Mouse (Mus musculus) kidney, postnatal 0 days (tissue): ENCODE results near the gene Gbp2b. TPM values are rescaled to one million over a fixed set of nuclear protein-coding genes. Genes with fewer than 3 reads are reported as not detected.

Experiments used
- ATAC-seq: fragments of 200-750 bp; cut with Nextera tagmentation; replicated peaks from 2 replicates; pipeline ENCODE4 v1.8.0; 2017; ENCODE audit warnings: low read depth, moderate number of reproducible peaks, moderate TSS enrichment, moderate library complexity; ENCODE audit not compliant: low FRiP score
- DNase-seq: peaks from one replicate; pipeline ENCODE4 v3.0.0-alpha.2; 2016; ENCODE audit warnings: low spot score
- H3K27ac ChIP-seq: fragments of 300-500 bp; sonication (generic); 2 replicates; pipeline ENCODE4 v1.5.1; 2014; ENCODE audit warnings: mild to moderate bottlenecking
- H3K27me3 ChIP-seq: fragments of 300-500 bp; sonication (generic); 2 replicates; pipeline ENCODE4 v1.6.1; 2014; ENCODE audit warnings: low read length, mixed read lengths; ENCODE audit not compliant: insufficient read depth
- H3K36me3 ChIP-seq: fragments of 300-500 bp; sonication (generic); 2 replicates; pipeline ENCODE4 v1.6.1; 2014; ENCODE audit warnings: low read length, mixed read lengths; ENCODE audit not compliant: insufficient read depth
- H3K4me1 ChIP-seq: fragments of 300-500 bp; sonication (generic); replicated peaks from 2 replicates; pipeline ENCODE4 v1.6.1; 2014; ENCODE audit warnings: antibody characterized with exemption, low read length, mixed read lengths; ENCODE audit not compliant: insufficient read depth
- H3K4me2 ChIP-seq: fragments of 300-500 bp; sonication (generic); 2 replicates; pipeline ENCODE4 v1.6.1; 2014; ENCODE audit warnings: mild to moderate bottlenecking, low read length, moderate library complexity, mixed read lengths
- H3K4me3 ChIP-seq: fragments of 300-500 bp; sonication (generic); replicated peaks from 2 replicates; pipeline ENCODE4 v1.5.1; 2014; ENCODE audit warnings: low read depth, low read length
- H3K9ac ChIP-seq: fragments of 300-500 bp; sonication (generic); 2 replicates; pipeline ENCODE4 v1.6.1; 2014; ENCODE audit warnings: low read depth, low read length
- H3K9me3 ChIP-seq: fragments of 300-500 bp; sonication (generic); replicated peaks from 2 replicates; pipeline ENCODE4 v1.6.1; 2016; ENCODE audit warnings: low read length, inconsistent platforms, mixed read lengths
- CTCF ChIP-seq: IDR thresholded peaks from 2 replicates; pipeline ENCODE4 v1.5.1; 2016; ENCODE audit warnings: antibody characterized with exemption, low read depth, mild to moderate bottlenecking, moderate library complexity
- WGBS: fragments of 180-500 bp; shearing (Covaris S2); extraction: QIAGEN DNeasy Blood & Tissue Kit; methylation state at CpG from one replicate; pipeline ENCODE4 v1.1.7; 2014; 5-methylcytosine and 5-hydroxymethylcytosine counted together
- polyA plus RNA-seq: library from polyadenylated mRNA; unstranded; fragments of >200 nt; fragmentation: Nextera tagmentation; extraction: Ambion mirVana; gene quantifications from 2 replicates; pipeline ENCODE4 v1.2.1, GENCODE M21; 2015

Gbp2b gene
- 0.04 TPM in 1 of 2 replicates, not detected in the other for polyA plus RNA-seq

- H3K4me1 ChIP-seq, result no peaks in the 10 kb centered on the region
- H3K27ac ChIP-seq, result no peak within 1 kb of the TSS
- no peaks in the 10 kb centered on the region for H3K36me3 ChIP-seq
- no peak within 1 kb of the TSS for H3K4me2 ChIP-seq
- no peaks in the 10 kb centered on the region for H3K27me3 ChIP-seq
- H3K4me3 ChIP-seq, result no peak within 1 kb of the TSS
- WGBS, result 73% methylated on average over 1 of the region's 1 CpGs
- no peak for ATAC-seq
- no peak for TF ChIP-seq CTCF
- no peak within 1 kb of the TSS for H3K9ac ChIP-seq
- no peak for DNase-seq
- no peaks in the 10 kb centered on the region for H3K9me3 ChIP-seq
Measured at GRCm38 (mm10) chr3:142594547-142594946, at the start of gene Gbp2b. Gene Gbp2b, plus strand, starts transcription at chr3:142594847.

GRCm38 (mm10) chr3:142546690-142547089 lies 48.0 kb upstream of the Gbp2b start:
- Histone ChIP-seq H3K36me3 (0 out of 2 replicates have a peak, but pooled peaks cover 5% of the 10 kb centered on the region), H3K27me3 (no peaks in the 10 kb centered on the region), H3K4me2 (no peak overlapping the region), H3K27ac (no peak overlapping the region), H3K4me3 (no peak overlapping the region), H3K9ac (no peak overlapping the region), H3K4me1 (no peaks in the 10 kb centered on the region), H3K9me3 (no peaks in the 10 kb centered on the region)
- DNase-seq (no peak), ATAC-seq (no peak)
- TF ChIP-seq CTCF, result no peak
- WGBS, result 63% methylated on average over 3 of the region's 3 CpGs

DNA sequence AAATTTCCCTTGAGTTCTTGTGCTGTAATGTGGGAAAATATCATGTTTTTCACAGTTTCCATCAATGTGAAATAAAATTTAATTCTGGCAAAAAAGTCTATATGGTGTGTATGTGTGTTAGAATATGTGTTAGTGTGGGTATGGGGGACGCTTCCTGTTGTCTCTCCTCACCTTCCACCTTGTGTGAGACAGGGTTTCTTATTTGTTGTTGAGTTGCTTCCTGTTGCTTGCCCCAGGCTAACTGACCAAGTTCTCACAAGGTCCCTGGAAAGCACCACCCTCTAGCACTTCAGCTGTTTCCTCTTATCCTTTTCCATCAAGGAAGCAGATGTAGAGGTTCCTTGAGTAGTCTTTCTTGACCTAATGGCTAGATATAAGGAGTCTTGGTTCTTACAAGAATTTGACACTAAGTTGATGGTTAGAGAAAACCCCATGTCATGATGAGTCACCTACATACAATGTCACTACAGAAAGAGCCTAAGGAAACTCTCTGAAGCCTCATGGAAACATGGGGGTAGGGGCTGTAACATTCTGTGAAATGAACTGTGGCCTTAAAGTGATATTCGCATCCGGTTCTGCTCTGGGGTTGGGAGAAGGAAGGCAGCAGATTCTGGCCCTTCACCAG lies 44.5 kb upstream of the Gbp2b start:
- DNase-seq (no peak), ATAC-seq (no peak)
- 0 out of 2 replicates have a peak, but pooled peaks cover 5% of the 10 kb centered on the region for H3K36me3 ChIP-seq
- H3K27ac ChIP-seq, result no peak overlapping the region
- no peaks in the 10 kb centered on the region for H3K27me3 ChIP-seq
- no peak overlapping the region for H3K4me2 ChIP-seq
- H3K4me1 ChIP-seq, result 0 out of 2 replicates have a peak, but pooled peaks cover 1% of the 10 kb centered on the region
- TF ChIP-seq CTCF, result no peak
- no peaks in the 10 kb centered on the region for H3K9me3 ChIP-seq
- no peak overlapping the region for H3K4me3 ChIP-seq
- H3K9ac ChIP-seq, result no peak overlapping the region
- WGBS, result 93% methylated on average over 3 of the region's 3 CpGs

DNA sequence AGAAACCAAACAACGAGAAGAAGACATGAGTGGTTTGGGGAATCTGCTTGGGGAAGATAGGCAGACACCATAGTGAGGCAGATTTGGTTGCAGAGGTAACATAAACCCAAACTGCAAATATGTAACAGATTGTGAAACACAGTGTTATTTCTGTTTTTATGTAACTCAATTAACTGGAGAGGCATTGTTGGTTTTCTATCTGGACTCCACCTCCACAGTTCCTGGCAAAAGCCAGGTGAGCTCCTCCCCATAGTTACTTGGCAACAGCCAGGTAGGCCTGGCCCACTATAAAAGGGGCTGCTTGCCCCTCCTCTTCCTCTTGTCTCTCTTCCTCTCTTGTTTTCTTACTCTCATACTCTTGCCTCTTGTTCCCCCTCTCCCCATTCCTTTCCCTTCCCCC lies 40.0 kb upstream of the Gbp2b start:
- H3K4me3 ChIP-seq, result no peak overlapping the region
- WGBS, result 73% methylated on average over 1 of the region's 1 CpGs
- DNase-seq, result no peak

DNA sequence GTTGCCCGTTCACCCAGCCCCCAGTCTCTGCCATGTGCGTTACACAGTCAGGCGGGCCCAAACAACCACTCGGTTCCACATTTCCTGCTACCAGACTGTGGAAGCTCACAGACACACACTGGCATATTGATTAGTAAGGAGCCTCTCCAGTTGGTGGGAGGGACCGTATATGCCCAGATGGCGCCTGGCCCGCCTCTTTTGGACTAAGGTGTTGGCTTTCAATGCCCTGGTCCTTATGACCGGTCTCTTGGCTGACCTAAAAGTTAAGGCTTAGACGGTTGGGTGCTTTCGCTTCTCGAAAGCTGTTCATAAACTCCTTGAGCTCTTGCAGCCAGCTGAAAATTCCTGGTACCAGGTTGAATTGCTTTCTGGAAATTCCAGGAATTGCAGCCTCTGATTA lies 39.0 kb upstream of the Gbp2b start:
- DNase-seq (no peak), ATAC-seq (no peak)
- H3K4me2 ChIP-seq, result no peak overlapping the region
- no peak overlapping the region for H3K9ac ChIP-seq
- 0 out of 2 replicates have a peak, but pooled peaks cover 4% of the 10 kb centered on the region for H3K4me1 ChIP-seq
- H3K4me3 ChIP-seq, result no peak overlapping the region
- no peaks in the 10 kb centered on the region for H3K36me3 ChIP-seq
- H3K27ac ChIP-seq, result no peak overlapping the region
- 73% methylated on average over 11 of the region's 11 CpGs for WGBS
- no peak for TF ChIP-seq CTCF
- H3K27me3 ChIP-seq, result no peaks in the 10 kb centered on the region
- H3K9me3 ChIP-seq, result no peaks in the 10 kb centered on the region

More for the DNA sequence above, 40.0 kb upstream of the Gbp2b start:
- Histone ChIP-seq H3K36me3 (no peaks in the 10 kb centered on the region), H3K4me2 (no peak overlapping the region), H3K9ac (no peak overlapping the region), H3K27me3 (no peaks in the 10 kb centered on the region), H3K9me3 (no peaks in the 10 kb centered on the region), H3K4me1 (0 out of 2 replicates have a peak, but pooled peaks cover 4% of the 10 kb centered on the region), H3K27ac (no peak overlapping the region)
- no peak for ATAC-seq
- no peak for TF ChIP-seq CTCF

GRCm38 (mm10) chr3:142559632-142560228 lies 34.9 kb upstream of the Gbp2b start, which contains the start of gene Gbp3:
Gene Gbp3, plus strand, starts transcription at chr3:142560026.
- H3K9ac ChIP-seq, result peak within 1 kb of the TSS; percentile 24; the same call in 1 of the 2 replicates
- DNase-seq, result peak; percentile 61

More at GRCm38 (mm10) chr3:142559632-142560228, 34.9 kb upstream of the Gbp2b start, which contains the start of gene Gbp3:
- Histone ChIP-seq H3K4me2 (peak within 1 kb of the TSS; percentile 72), H3K9me3 (no peaks in the 10 kb centered on the region), H3K27ac (peak within 1 kb of the TSS; percentile 71), H3K4me1 (0 out of 2 replicates have a peak, but pooled peaks cover 4% of the 10 kb centered on the region), H3K4me3 (peak within 1 kb of the TSS; percentile 44), H3K36me3 (no peaks in the 10 kb centered on the region), H3K27me3 (no peaks in the 10 kb centered on the region)
- no peak for TF ChIP-seq CTCF
- WGBS, result 14% methylated on average over 3 of the region's 3 CpGs
- ATAC-seq, result no peak
